Mouse (Mus musculus): ENCODE results near the gene Macf1. TPM values are rescaled to one million over a fixed set of nuclear protein-coding genes. Genes with fewer than 3 reads are reported as not detected.
"Not testable (repeated sequence)": the region's sequence is repeated elsewhere in the genome, so short reads cannot be mapped to it uniquely, and the experiment has no call there.

The Macf1 gene
- polyA plus RNA-seq, 1 experiment from 2014 or later: 120 TPM

- Histone ChIP-seq H3K9ac (no peak overlapping the region), H3K27me3 (ENCODE audit: control insufficient read depth, insufficient read depth, low read length) (no peaks in the 10 kb centered on the region), H3K4me3 (replicated peaks; ENCODE audit: low read length) (no peak overlapping the region), H3K27ac (peak overlapping the region; percentile 54), H3K36me3 (replicated peaks; ENCODE audit: control insufficient read depth, insufficient read depth) (0 out of 2 replicates have a peak, but pooled peaks cover 4% of the 10 kb centered on the region), H3K4me1 (replicated peaks; ENCODE audit: control insufficient read depth, insufficient read depth, low read length) (no peaks in the 10 kb centered on the region), H3K4me2 (replicated peaks) (no peak overlapping the region), H3K9me3 (ENCODE audit: control insufficient read depth, low read length) (no peaks in the 10 kb centered on the region)
- no peak for DNase-seq (ENCODE audit: low spot score)
- no peak for ATAC-seq (ENCODE audit: low FRiP score)
- 40% methylated on average over 3 of the region's 3 CpGs for WGBS
Observed at GRCm38 (mm10) chr4:123633370-123633769, 50.8 kb downstream of the Macf1 start.

GRCm38 (mm10) chr4:123632116-123632515 is 52.0 kb downstream of the Macf1 start:
- not testable (repeated sequence) for H3K4me3 ChIP-seq (replicated peaks; ENCODE audit: low read length); ATAC-seq (ENCODE audit: low FRiP score); H3K4me1 ChIP-seq (replicated peaks; ENCODE audit: control insufficient read depth, insufficient read depth, low read length); H3K9me3 ChIP-seq (ENCODE audit: control insufficient read depth, low read length); H3K9ac ChIP-seq; H3K27me3 ChIP-seq (ENCODE audit: control insufficient read depth, insufficient read depth, low read length); H3K4me2 ChIP-seq (replicated peaks); H3K27ac ChIP-seq; DNase-seq (ENCODE audit: low spot score); H3K36me3 ChIP-seq (replicated peaks; ENCODE audit: control insufficient read depth, insufficient read depth)
- 93% methylated on average over 5 of the region's 6 CpGs for WGBS

- DNase-seq (ENCODE audit: low spot score): no peak
- H3K4me2 ChIP-seq (replicated peaks): no peak overlapping the region
- H3K9me3 ChIP-seq (ENCODE audit: control insufficient read depth, low read length): no peaks in the 10 kb centered on the region
- H3K4me3 ChIP-seq (replicated peaks; ENCODE audit: low read length): no peak overlapping the region
- H3K27me3 ChIP-seq (ENCODE audit: control insufficient read depth, insufficient read depth, low read length): no peaks in the 10 kb centered on the region
- H3K27ac ChIP-seq: no peak overlapping the region
- H3K9ac ChIP-seq: no peak overlapping the region
- 96% methylated on average over 3 of the region's 3 CpGs for WGBS
- H3K36me3 ChIP-seq (replicated peaks; ENCODE audit: control insufficient read depth, insufficient read depth): 0 out of 2 replicates have a peak, but pooled peaks cover 4% of the 10 kb centered on the region
- no peaks in the 10 kb centered on the region for H3K4me1 ChIP-seq (replicated peaks; ENCODE audit: control insufficient read depth, insufficient read depth, low read length)
- no peak for ATAC-seq (ENCODE audit: low FRiP score)
Observed at GRCm38 (mm10) chr4:123631654-123632053, 52.5 kb downstream of the Macf1 start.

GRCm38 (mm10) chr4:123627683-123628082 is 56.5 kb downstream of the Macf1 start:
- DNase-seq (ENCODE audit: low spot score) (no peak), ATAC-seq (ENCODE audit: low FRiP score) (no peak)
- H3K4me3 ChIP-seq (replicated peaks; ENCODE audit: low read length): no peak overlapping the region
- whole genome bisulfite sequencing: 69% methylated on average over 5 of the region's 5 CpGs
- H3K4me2 ChIP-seq (replicated peaks): no peak overlapping the region
- peaks cover 12% of the 10 kb centered on the region; the same call in 1 of the 2 replicates for H3K4me1 ChIP-seq (replicated peaks; ENCODE audit: control insufficient read depth, insufficient read depth, low read length)
- no peak overlapping the region for H3K9ac ChIP-seq
- no peak overlapping the region for H3K27ac ChIP-seq
- H3K9me3 ChIP-seq (ENCODE audit: control insufficient read depth, low read length): no peaks in the 10 kb centered on the region
- H3K27me3 ChIP-seq (ENCODE audit: control insufficient read depth, insufficient read depth, low read length): no peaks in the 10 kb centered on the region
- 0 out of 2 replicates have a peak, but pooled peaks cover 4% of the 10 kb centered on the region for H3K36me3 ChIP-seq (replicated peaks; ENCODE audit: control insufficient read depth, insufficient read depth)

- Histone ChIP-seq H3K4me3 (replicated peaks; ENCODE audit: low read length) (no peak overlapping the region), H3K36me3 (replicated peaks; ENCODE audit: control insufficient read depth, insufficient read depth) (0 out of 2 replicates have a peak, but pooled peaks cover 4% of the 10 kb centered on the region), H3K9me3 (ENCODE audit: control insufficient read depth, low read length) (no peaks in the 10 kb centered on the region), H3K4me2 (replicated peaks) (no peak overlapping the region), H3K4me1 (replicated peaks; ENCODE audit: control insufficient read depth, insufficient read depth, low read length) (peaks cover 12% of the 10 kb centered on the region; the same call in 1 of the 2 replicates), H3K9ac (no peak overlapping the region), H3K27me3 (ENCODE audit: control insufficient read depth, insufficient read depth, low read length) (no peaks in the 10 kb centered on the region), H3K27ac (no peak overlapping the region)
- 79% methylated on average over 6 of the region's 6 CpGs for WGBS
- no peak for DNase-seq (ENCODE audit: low spot score)
- no peak for ATAC-seq (ENCODE audit: low FRiP score)
Observed at GRCm38 (mm10) chr4:123625332-123626072, 58.7 kb downstream of the Macf1 start.

GRCm38 (mm10) chr4:123624438-123624837 is 59.7 kb downstream of the Macf1 start:
- H3K4me3 ChIP-seq (replicated peaks; ENCODE audit: low read length): no peak overlapping the region
- no peak for DNase-seq (ENCODE audit: low spot score)
- no peaks in the 10 kb centered on the region for H3K9me3 ChIP-seq (ENCODE audit: control insufficient read depth, low read length)
- H3K9ac ChIP-seq: no peak overlapping the region
- no peak for ATAC-seq (ENCODE audit: low FRiP score)
- H3K36me3 ChIP-seq (replicated peaks; ENCODE audit: control insufficient read depth, insufficient read depth): no peaks in the 10 kb centered on the region
- no peak overlapping the region for H3K27ac ChIP-seq
- H3K4me1 ChIP-seq (replicated peaks; ENCODE audit: control insufficient read depth, insufficient read depth, low read length): peaks cover 12% of the 10 kb centered on the region; the same call in 1 of the 2 replicates
- no peaks in the 10 kb centered on the region for H3K27me3 ChIP-seq (ENCODE audit: control insufficient read depth, insufficient read depth, low read length)
- WGBS: 7% methylated on average over 5 of the region's 5 CpGs
- no peak overlapping the region for H3K4me2 ChIP-seq (replicated peaks)

GRCm38 (mm10) chr4:123623742-123624151 is 60.4 kb downstream of the Macf1 start:
- Histone ChIP-seq H3K4me2 (replicated peaks) (no peak overlapping the region), H3K27me3 (ENCODE audit: control insufficient read depth, insufficient read depth, low read length) (no peaks in the 10 kb centered on the region), H3K9me3 (ENCODE audit: control insufficient read depth, low read length) (no peaks in the 10 kb centered on the region), H3K27ac (no peak overlapping the region), H3K36me3 (replicated peaks; ENCODE audit: control insufficient read depth, insufficient read depth) (no peaks in the 10 kb centered on the region), H3K4me3 (replicated peaks; ENCODE audit: low read length) (no peak overlapping the region), H3K4me1 (replicated peaks; ENCODE audit: control insufficient read depth, insufficient read depth, low read length) (peaks cover 12% of the 10 kb centered on the region; the same call in 1 of the 2 replicates), H3K9ac (no peak overlapping the region)
- DNase-seq (ENCODE audit: low spot score) (no peak), ATAC-seq (ENCODE audit: low FRiP score) (no peak)
- whole genome bisulfite sequencing: 86% methylated on average over 5 of the region's 5 CpGs

- Histone ChIP-seq H3K9ac (no peak overlapping the region), H3K36me3 (replicated peaks; ENCODE audit: control insufficient read depth, insufficient read depth) (no peaks in the 10 kb centered on the region), H3K27ac (no peak overlapping the region), H3K27me3 (ENCODE audit: control insufficient read depth, insufficient read depth, low read length) (no peaks in the 10 kb centered on the region), H3K4me2 (replicated peaks) (no peak overlapping the region), H3K4me1 (replicated peaks; ENCODE audit: control insufficient read depth, insufficient read depth, low read length) (peaks cover 20% of the 10 kb centered on the region; the same call in 1 of the 2 replicates), H3K9me3 (ENCODE audit: control insufficient read depth, low read length) (no peaks in the 10 kb centered on the region), H3K4me3 (replicated peaks; ENCODE audit: low read length) (no peak overlapping the region)
- ATAC-seq (ENCODE audit: low FRiP score): no peak
- no peak for DNase-seq (ENCODE audit: low spot score)
Observed at GRCm38 (mm10) chr4:123621732-123622131, 62.4 kb downstream of the Macf1 start.

GRCm38 (mm10) chr4:123617727-123618389 is 66.3 kb downstream of the Macf1 start:
- Histone ChIP-seq H3K4me3 (replicated peaks; ENCODE audit: low read length) (no peak overlapping the region), H3K9me3 (ENCODE audit: control insufficient read depth, low read length) (no peaks in the 10 kb centered on the region), H3K36me3 (replicated peaks; ENCODE audit: control insufficient read depth, insufficient read depth) (no peaks in the 10 kb centered on the region), H3K27me3 (ENCODE audit: control insufficient read depth, insufficient read depth, low read length) (no peaks in the 10 kb centered on the region), H3K4me2 (replicated peaks) (no peak overlapping the region), H3K9ac (no peak overlapping the region), H3K27ac (peak overlapping the region; percentile 53), H3K4me1 (replicated peaks; ENCODE audit: control insufficient read depth, insufficient read depth, low read length) (peaks cover 12% of the 10 kb centered on the region; the same call in 1 of the 2 replicates)
- 74% methylated on average over 5 of the region's 5 CpGs for WGBS
- DNase-seq (ENCODE audit: low spot score) (no peak), ATAC-seq (ENCODE audit: low FRiP score) (no peak)
